Comparison of ENCODE assay signal across 23 mouse cellular contexts in genomic region chr6:95514726-95515125, GRCm38 (mm10).
DNase-seq lines count a peak whose midpoint lies in the region; ATAC-seq and TF ChIP-seq lines count a peak whose summit lies in the region.
"Had no signal": no experiment of that assay in that cellular context is flagged by ENCODE, and none has a peak within 500 bp of the region (broad histone marks: within the 10 kb centered on the region; RNA-seq: fewer than 3 reads in every experiment).

No protein-coding gene starts in this region.

- H3K27me3 ChIP-seq in hindbrain, embryonic 10.5 days (ENCODE audit: insufficient read depth, poor library complexity, severe bottlenecking) = no peaks in the 10 kb centered on the region
- no peaks in the 10 kb centered on the region for H3K27me3 ChIP-seq in hindbrain, postnatal 0 days (ENCODE audit: insufficient read depth, low read length)
- no peaks in the 10 kb centered on the region for H3K27me3 ChIP-seq in midbrain, embryonic 11.5 days (ENCODE audit: control insufficient read depth, insufficient read depth, low read length)
- H3K27me3 ChIP-seq in midbrain, embryonic 14.5 days (ENCODE audit: control insufficient read depth, insufficient read depth, low read length) = no peaks in the 10 kb centered on the region
- no peaks in the 10 kb centered on the region for H3K27me3 ChIP-seq in embryonic facial prominence, embryonic 11.5 days (ENCODE audit: control insufficient read depth, insufficient read depth, low read length)
- H3K27me3 ChIP-seq: embryonic facial prominence, embryonic 13.5 days; embryonic facial prominence, embryonic 15.5 days; forebrain, embryonic 12.5 days had no signal

- H3K36me3 ChIP-seq in hindbrain, embryonic 10.5 days = no peaks in the 10 kb centered on the region
- H3K36me3 ChIP-seq in hindbrain, postnatal 0 days (ENCODE audit: insufficient read depth, low read length) = no peaks in the 10 kb centered on the region
- H3K36me3 ChIP-seq in midbrain, embryonic 11.5 days (ENCODE audit: control insufficient read depth, insufficient read depth, low read length) = no peaks in the 10 kb centered on the region
- no peaks in the 10 kb centered on the region for H3K36me3 ChIP-seq in midbrain, embryonic 14.5 days (ENCODE audit: control insufficient read depth, insufficient read depth, low read length)
- no peaks in the 10 kb centered on the region for H3K36me3 ChIP-seq in embryonic facial prominence, embryonic 11.5 days (replicated peaks; ENCODE audit: control insufficient read depth, insufficient read depth, low read depth, low read length)
- H3K36me3 ChIP-seq: embryonic facial prominence, embryonic 13.5 days; embryonic facial prominence, embryonic 15.5 days; forebrain, embryonic 12.5 days had no signal

- H3K27ac ChIP-seq in hindbrain, embryonic 10.5 days = 0 out of 2 replicates have a peak overlapping the region, but pooled peaks have one; percentile 23
- no peak overlapping the region for H3K27ac ChIP-seq in hindbrain, postnatal 0 days
- H3K27ac ChIP-seq in midbrain, embryonic 11.5 days (ENCODE audit: low read depth, low read length) = no peak overlapping the region
- H3K27ac ChIP-seq in midbrain, embryonic 14.5 days (replicated peaks; ENCODE audit: low read depth, low read length) = no peak overlapping the region
- 0 out of 2 replicates have a peak overlapping the region, but pooled peaks have one; percentile 41 for H3K27ac ChIP-seq in embryonic facial prominence, embryonic 11.5 days (replicated peaks; ENCODE audit: low read depth, low read length)
- H3K27ac ChIP-seq: embryonic facial prominence, embryonic 13.5 days; embryonic facial prominence, embryonic 15.5 days; forebrain, embryonic 10.5 days; forebrain, embryonic 12.5 days had no signal

- ATAC-seq in hindbrain, postnatal 0 days = no peak
- ATAC-seq in midbrain, embryonic 11.5 days (ENCODE audit: low FRiP score) = no peak
- no peak for ATAC-seq in midbrain, embryonic 14.5 days (ENCODE audit: low FRiP score, low TSS enrichment)
- no peak for ATAC-seq in embryonic facial prominence, embryonic 11.5 days (replicated peaks; ENCODE audit: insufficient number of reproducible peaks, low FRiP score, low TSS enrichment, low read depth)
- ATAC-seq: forebrain, embryonic 14.5 days; forebrain, embryonic 16.5 days had no signal

- H3K4me3 ChIP-seq in hindbrain, embryonic 10.5 days = no peak overlapping the region
- H3K4me3 ChIP-seq in hindbrain, postnatal 0 days (ENCODE audit: low read length) = no peak overlapping the region
- no peak overlapping the region for H3K4me3 ChIP-seq in midbrain, embryonic 11.5 days (ENCODE audit: low read depth, low read length)
- no peak overlapping the region for H3K4me3 ChIP-seq in midbrain, embryonic 14.5 days (replicated peaks; ENCODE audit: low read depth, low read length)
- no peak overlapping the region for H3K4me3 ChIP-seq in embryonic facial prominence, embryonic 11.5 days (ENCODE audit: low read depth, low read length)
- H3K4me3 ChIP-seq: embryonic facial prominence, embryonic 13.5 days; embryonic facial prominence, embryonic 15.5 days; erythroblast, embryonic 14.5 days; forebrain, embryonic 10.5 days; forebrain, embryonic 12.5 days had no signal

- WGBS in hindbrain, embryonic 10.5 days = 87% methylated on average over 10 of the region's 10 CpGs
- WGBS in hindbrain, postnatal 0 days = 86% methylated on average over 10 of the region's 10 CpGs
- WGBS in midbrain, embryonic 11.5 days = 88% methylated on average over 10 of the region's 10 CpGs
- WGBS in midbrain, embryonic 14.5 days = 88% methylated on average over 10 of the region's 10 CpGs
- WGBS in embryonic facial prominence, embryonic 11.5 days = 75% methylated on average over 10 of the region's 10 CpGs

- peaks cover 4% of the 10 kb centered on the region; the same call in 1 of the 2 replicates for H3K4me1 ChIP-seq in hindbrain, embryonic 10.5 days (replicated peaks)
- no peaks in the 10 kb centered on the region for H3K4me1 ChIP-seq in hindbrain, postnatal 0 days (ENCODE audit: insufficient read depth, low read length)
- H3K4me1 ChIP-seq in midbrain, embryonic 11.5 days (ENCODE audit: control insufficient read depth, insufficient read depth, low read length) = no peaks in the 10 kb centered on the region
- H3K4me1 ChIP-seq in midbrain, embryonic 14.5 days (ENCODE audit: control insufficient read depth, insufficient read depth, low read length) = no peaks in the 10 kb centered on the region
- no peaks in the 10 kb centered on the region for H3K4me1 ChIP-seq in embryonic facial prominence, embryonic 11.5 days (ENCODE audit: control insufficient read depth, insufficient read depth, low read length)
- H3K4me1 ChIP-seq: embryonic facial prominence, embryonic 15.5 days; forebrain, embryonic 12.5 days had no signal

- no peaks in the 10 kb centered on the region for H3K9me3 ChIP-seq in hindbrain, embryonic 10.5 days
- no peaks in the 10 kb centered on the region for H3K9me3 ChIP-seq in hindbrain, postnatal 0 days (ENCODE audit: low read length)
- no peaks in the 10 kb centered on the region for H3K9me3 ChIP-seq in midbrain, embryonic 11.5 days (ENCODE audit: control insufficient read depth, low read length)
- no peaks in the 10 kb centered on the region for H3K9me3 ChIP-seq in midbrain, embryonic 14.5 days (ENCODE audit: control insufficient read depth, low read length)
- H3K9me3 ChIP-seq in embryonic facial prominence, embryonic 11.5 days (replicated peaks; ENCODE audit: control insufficient read depth, low read length) = no peaks in the 10 kb centered on the region
- H3K9me3 ChIP-seq: embryonic facial prominence, embryonic 13.5 days; embryonic facial prominence, embryonic 15.5 days; forebrain, embryonic 10.5 days; forebrain, embryonic 12.5 days had no signal

- no peak overlapping the region for H3K9ac ChIP-seq in hindbrain, postnatal 0 days (replicated peaks; ENCODE audit: low read length)
- H3K9ac ChIP-seq in midbrain, embryonic 11.5 days (ENCODE audit: low read length) = no peak overlapping the region
- no peak overlapping the region for H3K9ac ChIP-seq in midbrain, embryonic 14.5 days (replicated peaks; ENCODE audit: low read length)
- no peak overlapping the region for H3K9ac ChIP-seq in embryonic facial prominence, embryonic 11.5 days (replicated peaks; ENCODE audit: low read length)
- H3K9ac ChIP-seq: embryonic facial prominence, embryonic 13.5 days; embryonic facial prominence, embryonic 15.5 days; forebrain, embryonic 12.5 days had no signal

- H3K4me2 ChIP-seq in hindbrain, postnatal 0 days (ENCODE audit: low read depth, low read length) = no peak overlapping the region
- H3K4me2 ChIP-seq in midbrain, embryonic 11.5 days = no peak overlapping the region
- H3K4me2 ChIP-seq in midbrain, embryonic 14.5 days (ENCODE audit: low read length) = no peak overlapping the region
- no peak overlapping the region for H3K4me2 ChIP-seq in embryonic facial prominence, embryonic 11.5 days (ENCODE audit: low read depth, low read length)
- H3K4me2 ChIP-seq: embryonic facial prominence, embryonic 13.5 days; embryonic facial prominence, embryonic 15.5 days; forebrain, embryonic 12.5 days had no signal

- TF ChIP-seq CTCF in hindbrain, postnatal 0 days (IDR thresholded peaks at IDR 0.05; ENCODE audit: low read depth) = no peak

- no peak for DNase-seq in hindbrain, embryonic 10.5 days (ENCODE audit: low spot score)
- DNase-seq in hindbrain, postnatal 0 days (ENCODE audit: low spot score) = no peak
- peak; percentile 62 for DNase-seq in midbrain, embryonic 11.5 days (ENCODE audit: low spot score, missing footprints)
- DNase-seq in midbrain, embryonic 14.5 days = no peak
- no peak for DNase-seq in embryonic facial prominence, embryonic 11.5 days (ENCODE audit: low spot score)
- DNase-seq in cerebellum, postnatal 25 days = no peak
- DNase-seq in lung, postnatal 10 days = no peak
- DNase-seq: adrenal gland, adult 2 months; adrenal gland, postnatal 10 days; adrenal gland, postnatal 36 days; cerebellum, adult 11-12 months; cerebellum, adult 2 months; cerebellum, adult 9-10 months; cerebellum, postnatal 10 days; cerebellum, postnatal 36 days; embryo, embryonic 11 days had no signal

Comparison
In these comparisons a context has a peak if more than half of its experiments do, and no peak if none do; other contexts are left out.
1. H3K27ac ChIP-seq: peak in hindbrain, embryonic 10.5 days (single experiment) and embryonic facial prominence, embryonic 11.5 days (single experiment); none in hindbrain, postnatal 0 days (single experiment), midbrain, embryonic 11.5 days (single experiment) and midbrain, embryonic 14.5 days (single experiment).